Mouse (Mus musculus) olfactory bulb, adult 2 months (tissue): ENCODE results near the gene Casq2. TPM values are rescaled to one million over a fixed set of nuclear protein-coding genes. Genes with fewer than 3 reads are reported as not detected.
A peak's percentile ranks its signal among the peaks of the same experiment; 100 is the strongest.

Experiments used
- H3K27ac ChIP-seq: fragments of 200-500 bp; 2 replicates; pipeline ENCODE4 v1.5.1; 2012; ENCODE audit warnings: low read depth, low read length; ENCODE audit not compliant: insufficient read depth
- H3K4me1 ChIP-seq: fragments of 200-500 bp; 2 replicates; pipeline ENCODE4 v1.6.1; 2012; ENCODE audit warnings: low read length; ENCODE audit not compliant: control insufficient read depth, insufficient read depth
- H3K4me3 ChIP-seq: fragments of 200-500 bp; 2 replicates; pipeline ENCODE4 v1.5.1; 2012; ENCODE audit warnings: mild to moderate bottlenecking, low read depth, low read length, moderate library complexity; ENCODE audit not compliant: insufficient read depth
- CTCF ChIP-seq: fragments of 200-500 bp; IDR thresholded peaks from 2 replicates; pipeline ENCODE4 v1.5.1; 2012; ENCODE audit warnings: low read depth, mild to moderate bottlenecking, low read length, moderate library complexity; ENCODE audit not compliant: insufficient read depth
- POLR2A ChIP-seq: fragments of 200-500 bp; IDR thresholded peaks from 2 replicates; pipeline ENCODE4 v1.6.1; 2012; ENCODE audit warnings: mild to moderate bottlenecking, low read depth, low read length, moderate library complexity; ENCODE audit not compliant: insufficient read depth
- WGBS: fragments of 180-500 bp; shearing (Covaris S2); methylation state at CpG from one replicate; pipeline ENCODE4 v1.1.7; 2018; 5-methylcytosine and 5-hydroxymethylcytosine counted together
- polyA plus RNA-seq: library from polyadenylated mRNA; stranded (reverse); fragments of >200 nt; gene quantifications from 2 replicates; pipeline ENCODE4 v1.2.4, GENCODE M21; 2012; ENCODE audit warnings: low replicate concordance; ENCODE audit not compliant: missing spikeins, insufficient read depth, insufficient read length

The Casq2 gene
- polyA plus RNA-seq, 1 experiment = not detected

DNA sequence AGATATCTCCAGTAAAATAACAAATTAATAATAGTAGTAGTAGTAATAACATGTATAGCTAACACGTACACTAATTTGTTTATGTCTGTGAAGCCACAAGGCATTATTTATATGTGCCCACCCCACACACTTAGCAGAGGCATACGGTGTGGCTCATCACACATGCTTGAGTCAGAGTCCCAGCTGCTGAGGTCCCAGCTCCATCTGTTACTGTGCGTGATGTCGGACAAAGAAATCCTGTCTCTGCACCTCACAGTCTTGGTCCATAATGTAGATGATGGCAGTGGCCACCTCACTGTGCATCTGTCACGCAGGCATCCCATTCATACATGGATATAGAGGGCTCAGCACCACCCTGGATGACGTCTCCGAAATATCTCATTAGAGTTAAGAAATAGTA lies 15.9 kb upstream of the Casq2 start:
- no peak for TF ChIP-seq CTCF
- no peak for TF ChIP-seq POLR2A
- Histone ChIP-seq H3K27ac (no peak overlapping the region), H3K4me3 (no peak overlapping the region), H3K4me1 (no peaks in the 10 kb centered on the region)
- 87% methylated on average over 7 of the region's 7 CpGs for WGBS

DNA sequence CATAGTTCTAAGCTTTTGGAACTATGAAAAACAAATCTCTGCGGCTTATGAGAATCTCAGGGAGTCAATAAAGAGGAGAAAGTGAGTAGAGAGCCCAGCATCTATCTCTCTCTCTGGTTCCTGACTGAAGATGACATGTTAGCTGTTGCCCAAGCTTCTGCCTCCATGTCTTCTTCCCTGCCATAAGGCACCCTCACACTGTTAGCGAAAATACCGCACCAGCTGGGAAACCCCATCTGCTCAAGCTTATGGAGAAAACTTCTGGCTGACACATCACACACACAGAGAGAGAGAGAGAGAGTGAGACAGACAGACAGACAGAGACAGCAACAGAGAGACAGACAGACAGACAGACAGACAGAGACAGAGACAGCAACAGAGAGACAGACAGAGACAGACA lies 15.2 kb upstream of the Casq2 start:
- TF ChIP-seq POLR2A = no peak
- no peak for TF ChIP-seq CTCF
- 93% methylated on average over 3 of the region's 3 CpGs for WGBS
- Histone ChIP-seq H3K4me1 (no peaks in the 10 kb centered on the region), H3K27ac (no peak overlapping the region), H3K4me3 (no peak overlapping the region)

DNA sequence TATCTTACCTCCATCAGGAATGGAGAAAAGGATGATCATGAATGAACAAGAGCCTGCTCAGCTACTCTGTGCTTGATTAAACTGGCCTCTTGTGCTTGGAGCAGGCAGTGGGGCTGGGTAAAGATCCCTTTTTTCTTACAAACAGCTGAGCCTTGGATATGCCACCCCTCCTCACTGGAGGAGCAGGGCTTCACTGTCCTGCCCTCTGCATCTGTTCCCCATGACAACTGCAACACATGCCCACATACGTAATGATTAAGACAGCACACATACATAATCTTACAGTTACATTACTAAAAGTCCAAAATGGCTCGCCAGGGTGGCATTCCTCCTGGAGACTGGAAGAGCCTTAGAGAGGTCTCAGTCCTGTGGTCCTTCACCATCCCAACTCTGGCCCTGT lies 6.8 kb upstream of the Casq2 start:
- 92% methylated on average over 2 of the region's 2 CpGs for WGBS

DNA sequence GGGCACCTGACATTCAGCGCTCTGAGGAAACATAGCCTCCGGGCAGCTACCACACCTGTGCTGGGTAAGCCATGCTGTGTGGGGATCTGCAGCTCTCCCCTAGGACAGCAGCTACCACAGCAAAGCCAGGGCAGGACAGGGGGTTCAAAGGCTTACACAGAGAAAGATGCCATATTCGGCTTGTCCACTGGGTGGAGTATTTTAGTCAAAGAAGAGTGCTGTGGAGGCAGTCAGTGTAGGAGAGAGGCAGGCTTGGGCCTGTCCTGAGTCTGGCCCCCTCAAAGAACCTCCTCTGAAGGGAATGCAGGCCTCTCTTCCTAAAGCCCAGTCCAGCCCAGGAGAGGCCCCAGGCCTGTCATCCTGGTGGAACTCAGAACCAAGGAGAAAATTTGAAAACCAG lies 4.4 kb upstream of the Casq2 start:
- Histone ChIP-seq H3K4me1 (0 out of 2 replicates have a peak, but pooled peaks cover 3% of the 10 kb centered on the region), H3K27ac (no peak overlapping the region), H3K4me3 (no peak overlapping the region)
- 20% methylated on average over 3 of the region's 3 CpGs for WGBS
- TF ChIP-seq CTCF (peak; percentile 56), POLR2A (no peak)

More for the DNA sequence above, 6.8 kb upstream of the Casq2 start:
- TF ChIP-seq POLR2A (no peak), CTCF (no peak)
- Histone ChIP-seq H3K4me3 (no peak overlapping the region), H3K4me1 (no peaks in the 10 kb centered on the region), H3K27ac (no peak overlapping the region)

DNA sequence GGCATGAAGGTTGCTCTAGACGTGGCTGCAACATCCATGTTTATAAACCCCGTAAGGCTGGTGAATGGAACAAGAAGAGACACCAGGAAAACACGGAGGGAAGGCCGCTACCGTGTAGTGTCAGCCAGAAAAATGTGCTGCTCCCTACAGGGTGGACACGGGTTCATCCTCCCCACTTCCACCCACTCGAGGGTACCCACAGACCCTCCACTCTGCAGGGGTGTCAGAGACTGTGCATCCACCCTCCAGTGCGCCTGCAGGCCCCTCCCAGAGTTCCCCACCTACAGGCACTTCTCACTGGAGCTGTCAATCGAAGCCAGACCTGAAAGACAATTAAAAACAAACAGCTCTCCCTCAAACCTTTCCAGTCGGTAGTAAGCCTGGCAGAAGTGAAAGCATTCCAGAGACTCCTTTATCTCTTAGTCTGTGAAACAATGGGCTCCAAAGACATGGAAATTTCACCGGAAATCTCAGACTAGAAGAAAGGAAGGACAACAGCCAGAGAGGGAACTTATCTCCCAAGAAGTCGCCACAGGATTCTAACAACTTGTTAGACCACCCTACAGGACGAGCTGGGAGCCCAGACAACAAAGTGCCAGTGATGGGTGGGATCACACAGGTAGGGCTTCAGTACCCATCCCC lies 2.5 kb upstream of the Casq2 start:
- 70% methylated on average over 13 of the region's 13 CpGs for WGBS
- no peak overlapping the region for H3K27ac ChIP-seq
- H3K4me3 ChIP-seq = no peak overlapping the region
- TF ChIP-seq CTCF = no peak
- no peak for TF ChIP-seq POLR2A
- H3K4me1 ChIP-seq = 0 out of 2 replicates have a peak, but pooled peaks cover 3% of the 10 kb centered on the region

DNA sequence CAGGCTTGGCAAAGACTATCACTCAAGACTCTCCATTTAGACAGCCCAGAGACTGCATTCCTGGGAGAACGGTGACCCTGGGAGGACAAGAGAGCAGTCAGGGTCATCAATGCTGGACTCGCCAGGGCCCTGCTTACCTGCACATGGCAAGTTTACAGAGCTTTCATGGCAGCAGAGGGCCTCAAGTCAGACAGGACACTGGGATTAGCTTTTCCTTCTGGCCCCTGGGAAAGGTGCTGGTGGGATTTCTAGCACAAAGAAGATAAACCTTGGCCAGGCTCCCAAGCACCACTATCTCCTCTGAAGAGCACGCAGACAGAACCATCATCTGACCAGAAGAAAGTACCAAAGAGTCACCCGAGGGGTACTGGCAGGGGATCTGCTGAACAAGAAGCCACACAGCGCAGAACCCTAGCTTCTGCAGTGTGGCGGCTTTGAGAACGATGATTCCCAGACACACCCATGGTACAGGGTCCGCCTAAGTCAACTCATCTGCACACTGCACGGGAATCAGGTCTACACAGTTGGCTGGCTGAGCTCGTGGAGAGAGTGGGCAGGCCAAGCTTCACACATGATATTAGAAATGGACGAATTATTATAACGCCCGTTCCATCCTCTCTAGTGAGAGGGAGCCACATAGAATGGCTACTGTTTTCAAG lies 1.3 kb upstream of the Casq2 start:
- TF ChIP-seq CTCF = no peak
- no peak for TF ChIP-seq POLR2A
- WGBS = 85% methylated on average over 13 of the region's 13 CpGs
- H3K4me3 ChIP-seq = no peak overlapping the region
- H3K4me1 ChIP-seq = 0 out of 2 replicates have a peak, but pooled peaks cover 3% of the 10 kb centered on the region
- H3K27ac ChIP-seq = no peak overlapping the region

DNA sequence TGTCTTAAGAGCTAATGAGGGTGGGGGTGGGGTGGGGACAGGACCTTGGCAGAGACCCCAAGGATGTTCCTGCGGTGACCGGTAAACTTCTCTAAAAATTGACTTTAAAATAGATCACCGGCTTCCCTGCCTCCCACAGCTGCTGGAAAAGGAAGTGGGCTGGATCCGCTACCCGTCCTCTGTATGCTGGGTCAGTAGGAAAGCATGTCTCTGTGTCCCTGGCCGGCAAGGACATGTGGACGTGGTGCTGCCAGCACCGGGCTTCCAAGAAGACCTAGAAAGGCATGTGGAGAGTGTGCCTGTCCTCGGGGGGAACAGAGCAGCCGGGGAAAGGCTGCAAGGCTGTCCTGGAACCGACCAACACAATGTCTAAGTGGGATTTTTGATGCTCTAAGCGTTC lies 496 bp upstream of the Casq2 start:
- TF ChIP-seq POLR2A = no peak
- no peak for TF ChIP-seq CTCF
- H3K27ac ChIP-seq = no peak overlapping the region
- H3K4me3 ChIP-seq = no peak overlapping the region
- 52% methylated on average over 12 of the region's 12 CpGs for WGBS
- H3K4me1 ChIP-seq = 0 out of 2 replicates have a peak, but pooled peaks cover 3% of the 10 kb centered on the region

DNA sequence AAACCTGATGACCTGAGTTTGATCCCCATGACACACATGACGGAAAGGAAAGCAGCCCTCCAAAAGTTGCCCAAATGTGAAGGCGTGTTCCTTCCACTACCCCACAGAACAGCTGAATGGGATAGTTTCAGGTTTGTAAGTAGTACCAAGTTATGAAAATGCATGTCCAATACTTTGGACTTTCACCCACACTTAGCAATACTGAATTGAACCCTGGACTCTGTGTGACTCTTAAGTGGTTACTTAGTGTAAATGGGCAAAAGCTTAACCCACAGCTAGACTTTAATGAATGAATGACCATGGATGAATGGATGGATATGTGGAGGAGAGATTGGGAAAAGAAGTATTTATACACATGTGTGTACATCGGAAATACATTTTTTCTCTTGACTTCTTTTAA lies 8.6 kb downstream of the Casq2 start:
- H3K4me1 ChIP-seq = peaks cover 4% of the 10 kb centered on the region; the same call in 1 of the 2 replicates
- no peak for TF ChIP-seq POLR2A
- no peak for TF ChIP-seq CTCF
- H3K4me3 ChIP-seq = no peak overlapping the region
- WGBS = 95% methylated on average over 3 of the region's 3 CpGs
- H3K27ac ChIP-seq = no peak overlapping the region

DNA sequence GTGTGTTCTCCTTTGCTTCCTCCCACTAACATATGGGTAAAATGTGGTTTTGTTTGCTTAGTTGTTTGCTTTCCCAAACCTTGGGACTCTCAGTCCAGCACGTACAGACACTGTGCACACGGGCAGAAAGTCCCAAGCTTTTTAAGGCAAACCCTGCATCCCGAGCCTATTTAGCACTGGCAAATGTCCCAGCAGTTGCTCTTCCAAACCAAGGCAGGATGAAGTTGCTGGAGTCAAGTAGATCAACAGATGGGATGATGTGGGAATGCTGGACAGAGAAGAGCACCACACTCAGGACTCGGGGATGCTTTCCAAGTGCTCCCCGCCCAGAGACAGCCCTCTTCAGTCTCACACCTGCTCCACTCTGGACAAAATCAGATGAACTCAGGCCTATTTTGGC lies 9.2 kb downstream of the Casq2 start:
- Histone ChIP-seq H3K4me3 (no peak overlapping the region), H3K27ac (no peak overlapping the region), H3K4me1 (peaks cover 4% of the 10 kb centered on the region; the same call in 1 of the 2 replicates)
- WGBS = 82% methylated on average over 5 of the region's 5 CpGs
- TF ChIP-seq CTCF = no peak
- TF ChIP-seq POLR2A = no peak
